Mouse (Mus musculus) liver, postnatal 0 days (tissue): ENCODE measurements at regions not wholly inside any gene's neighbourhood (a gene's known extent, or its start where the extent isn't known, plus 50 kb on each side); places are given as distances from the start of the nearest gene placed in this dataset.

Experiments used
- CTCF ChIP-seq: sonication (generic); IDR thresholded peaks from 2 replicates; pipeline ENCODE4 v1.5.1; 2016; ENCODE audit warnings: antibody characterized with exemption, low read depth
- EP300 ChIP-seq: IDR thresholded peaks from 2 replicates; pipeline ENCODE4 v1.6.1; 2016; ENCODE audit warnings: antibody characterized with exemption, low read depth, mild to moderate bottlenecking

DNA sequence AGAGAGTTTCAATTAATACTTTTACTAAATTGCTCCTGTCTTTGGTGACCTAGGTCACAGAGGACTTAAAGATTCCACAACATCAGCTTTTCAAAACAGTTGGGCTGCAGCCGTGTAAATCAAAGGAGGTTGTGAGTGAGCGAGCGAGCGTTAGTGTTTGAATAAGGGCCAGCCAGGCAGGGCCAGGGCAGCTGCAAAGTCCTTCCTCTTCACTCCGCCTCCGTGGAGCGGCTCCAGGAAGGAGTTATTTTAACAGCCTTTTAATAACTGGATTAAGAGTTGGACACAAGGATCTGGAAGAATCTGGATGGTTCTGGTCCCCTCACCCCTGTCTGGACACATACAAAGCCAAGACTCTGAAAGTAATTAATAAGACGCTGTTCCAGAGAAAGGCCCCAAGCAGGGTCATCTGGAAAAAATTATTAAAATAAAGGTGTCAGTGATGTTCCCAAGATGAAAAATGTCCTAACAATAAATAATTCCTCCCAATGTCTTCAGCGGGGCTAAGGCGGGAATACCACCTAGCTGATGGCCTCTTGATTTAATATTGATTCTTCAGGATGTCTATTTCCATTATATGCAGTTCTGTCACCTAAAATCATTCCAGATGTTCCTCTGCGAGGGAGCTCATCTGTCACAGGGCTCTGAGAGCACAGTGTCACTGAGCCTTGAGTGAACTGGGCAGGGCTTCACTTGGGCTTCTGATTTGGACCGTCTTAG is 105.3 kb downstream of the Evx1 start:
- TF ChIP-seq CTCF: no peak
- no peak for TF ChIP-seq EP300
